Mouse (Mus musculus): ENCODE data around the gene Vat1l.
A peak's percentile ranks its signal among the peaks of the same experiment; 100 is the strongest.

GRCm38 (mm10) chr8:114342276-114342675 lies 136.9 kb downstream of the Vat1l start:
- TF ChIP-seq CTCF (IDR thresholded peaks at IDR 0.05 in 2 of 3, conservative IDR thresholded peaks at IDR 0.05 in 1 of 3; ENCODE audit: control insufficient read depth in 1 of 3, insufficient read depth in 1 of 3, low read depth in 2 of 3, low read length in 3 of 3, poor library complexity in 1 of 3, severe bottlenecking in 1 of 3) (peak in 1 of 3 experiments; percentile 10; a peak in 1 of 6 replicates), TBP (IDR thresholded peaks at IDR 0.05; ENCODE audit: low read depth, low read length) (no peak), TAL1 (IDR thresholded peaks at IDR 0.05; ENCODE audit: low read length) (no peak), MEF2A (IDR thresholded peaks at IDR 0.05; ENCODE audit: extremely low read depth, insufficient replicate concordance, low read depth, low read length, poor library complexity, severe bottlenecking) (no peak), CHD2 (IDR thresholded peaks at IDR 0.05; ENCODE audit: low read length) (no peak), TCF12 (IDR thresholded peaks at IDR 0.05; ENCODE audit: low read depth, low read length) (no peak), EP300 (IDR thresholded peaks at IDR 0.05; ENCODE audit: low read depth in 1 of 2, low read length in 2 of 2) (no peak), ZNF384 (IDR thresholded peaks at IDR 0.05; ENCODE audit: low read depth, low read length) (no peak), POLR2A (IDR thresholded peaks at IDR 0.05; ENCODE audit: control insufficient read depth in 1 of 2, insufficient read depth in 1 of 2, low read depth in 1 of 2, low read length in 2 of 2, poor library complexity in 1 of 2) (no peak), MYB (IDR thresholded peaks at IDR 0.05; ENCODE audit: low read depth, low read length) (no peak), ZMIZ1 (IDR thresholded peaks at IDR 0.05; ENCODE audit: low read depth, low read length) (no peak), HCFC1 (IDR thresholded peaks at IDR 0.05; ENCODE audit: low read depth, low read length) (no peak), USF1 (IDR thresholded peaks at IDR 0.05; ENCODE audit: low read depth, low read length) (no peak), RCOR1 (IDR thresholded peaks at IDR 0.05; ENCODE audit: low read depth, low read length) (no peak)
